Mouse (Mus musculus): ENCODE data around the gene Necap2. TPM values are rescaled to one million over a fixed set of nuclear protein-coding genes. Genes with fewer than 3 reads are reported as not detected.

Gene Necap2
- polyA plus RNA-seq (2012; rRNA removed): 65.9 and 77.0 TPM in 2 replicates

DNA sequence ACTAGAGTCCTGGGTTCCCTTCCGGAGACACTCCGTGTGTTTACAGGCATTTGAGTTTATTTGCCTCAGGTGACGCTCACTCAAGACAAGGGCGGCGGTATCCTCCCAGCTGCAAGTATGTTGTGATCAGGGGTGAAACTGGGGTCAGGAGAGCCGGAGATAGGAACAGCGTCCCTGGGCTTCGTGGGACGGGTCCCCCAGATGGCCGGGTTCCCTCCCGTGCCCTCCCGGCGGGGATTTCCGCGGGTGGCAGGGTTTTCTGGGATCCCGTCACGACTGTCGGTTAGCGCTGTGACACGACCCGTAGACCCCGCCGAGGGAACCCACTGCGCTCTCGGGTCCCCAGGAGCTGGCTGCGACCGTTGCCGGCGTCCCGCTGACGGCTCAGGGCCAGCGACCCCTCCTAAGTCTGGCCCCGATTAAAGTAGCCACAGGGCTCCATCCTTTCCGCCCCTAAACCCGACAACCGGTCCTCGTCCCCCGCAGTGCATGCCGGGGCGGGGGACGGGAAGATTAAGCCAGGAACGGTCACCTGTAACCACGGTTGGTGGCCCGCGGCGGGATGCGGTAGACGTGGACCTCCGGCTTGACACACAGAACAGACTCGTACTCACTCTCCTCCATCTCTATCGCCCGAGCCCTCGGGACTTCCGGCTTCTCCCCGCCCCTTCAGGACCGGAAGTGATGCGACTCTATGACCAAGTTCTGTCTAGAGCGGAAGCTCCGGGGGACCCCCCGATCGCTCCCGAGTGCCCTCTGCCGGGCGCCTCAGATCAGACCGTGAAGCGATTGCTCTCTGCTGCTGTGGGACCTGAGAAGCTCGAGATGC is at the start of gene Necap2:
Gene Necap2 (minus strand): TSS at position 677 of the 829 bp plus-strand sequence.
- DNase-seq (ENCODE audit: low spot score): peak; percentile 80

DNA sequence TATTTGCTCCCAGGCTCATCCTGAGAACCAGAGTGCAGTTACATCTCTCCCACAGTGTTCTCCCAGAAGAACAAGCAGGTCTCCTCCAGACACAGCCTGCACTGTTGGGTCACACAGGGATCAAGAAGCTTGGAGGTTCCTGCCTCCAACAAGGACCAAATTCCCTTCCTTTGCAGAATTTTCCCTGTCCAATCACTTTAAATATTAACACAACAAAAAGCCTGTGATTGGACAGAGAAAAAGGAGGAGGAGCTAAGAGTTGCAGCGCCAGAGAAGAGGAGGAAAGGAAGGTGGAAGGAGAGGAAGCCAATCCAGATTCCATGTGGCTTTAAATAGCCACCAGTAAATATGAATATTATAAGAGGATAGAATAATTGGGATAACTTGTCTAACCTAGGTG is 44.9 kb upstream of the Necap2 start:
- no peak for DNase-seq (ENCODE audit: low spot score)

DNA sequence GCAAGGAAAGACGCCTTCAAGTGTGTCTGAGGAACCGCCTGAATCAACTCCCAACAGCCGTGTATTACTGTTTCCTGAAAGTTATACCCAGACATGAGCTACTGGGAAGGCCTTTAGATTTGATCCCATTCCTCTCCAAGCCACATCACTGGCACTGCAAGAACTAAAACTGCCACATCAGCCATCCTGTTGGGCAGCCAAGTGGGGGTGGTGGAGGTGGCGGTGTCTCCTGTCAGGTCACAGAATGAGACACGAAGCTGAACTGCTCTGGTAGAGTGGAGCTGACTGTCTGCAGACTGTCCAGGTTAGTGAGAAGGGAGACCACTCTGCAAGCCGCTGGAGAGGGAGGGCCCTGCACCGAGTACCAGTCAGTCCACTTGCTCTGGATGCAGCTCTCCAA is 44.5 kb upstream of the Necap2 start:
- no peak for DNase-seq (ENCODE audit: low spot score)

DNA sequence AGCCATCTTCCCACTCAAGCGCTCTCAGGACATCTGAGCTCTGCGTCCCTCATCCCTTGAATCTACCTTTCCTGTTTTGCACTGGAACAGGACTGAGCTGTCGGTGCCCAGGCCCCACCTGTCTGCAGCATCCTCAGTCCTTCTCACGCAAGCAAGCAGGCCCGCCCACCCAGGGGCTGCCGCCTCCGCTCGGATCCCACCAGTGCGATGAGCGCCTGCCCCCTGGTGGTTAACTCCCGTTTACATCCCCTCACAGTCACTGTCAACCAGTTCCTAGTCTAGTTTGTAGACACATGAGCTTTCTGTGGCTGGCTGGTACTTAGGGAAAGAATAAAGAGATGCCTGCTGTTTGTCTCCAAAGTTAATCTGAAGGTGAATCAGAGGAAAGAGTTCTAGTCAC is 42.5 kb upstream of the Necap2 start:
- no peak for DNase-seq (ENCODE audit: low spot score)

DNA sequence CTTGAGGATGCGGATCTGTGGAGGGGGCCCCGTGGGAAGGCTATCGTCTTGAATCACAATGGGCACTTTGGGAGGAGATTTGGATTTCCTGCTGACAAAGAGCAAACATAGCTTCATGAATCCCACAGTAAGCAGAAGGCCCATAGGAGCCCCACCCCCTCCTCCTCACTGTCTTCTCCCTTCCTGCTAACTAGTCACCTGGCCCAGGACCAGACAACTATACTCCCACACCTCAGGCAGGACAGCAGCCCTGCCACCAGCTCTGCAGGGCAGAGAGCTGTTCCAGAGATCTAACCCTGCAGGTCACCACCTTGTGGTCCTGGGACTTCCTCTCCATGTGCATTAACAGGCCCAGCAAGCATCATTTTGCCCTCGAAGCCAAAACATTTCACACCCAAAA is 40.5 kb upstream of the Necap2 start:
- no peak for DNase-seq (ENCODE audit: low spot score)

DNA sequence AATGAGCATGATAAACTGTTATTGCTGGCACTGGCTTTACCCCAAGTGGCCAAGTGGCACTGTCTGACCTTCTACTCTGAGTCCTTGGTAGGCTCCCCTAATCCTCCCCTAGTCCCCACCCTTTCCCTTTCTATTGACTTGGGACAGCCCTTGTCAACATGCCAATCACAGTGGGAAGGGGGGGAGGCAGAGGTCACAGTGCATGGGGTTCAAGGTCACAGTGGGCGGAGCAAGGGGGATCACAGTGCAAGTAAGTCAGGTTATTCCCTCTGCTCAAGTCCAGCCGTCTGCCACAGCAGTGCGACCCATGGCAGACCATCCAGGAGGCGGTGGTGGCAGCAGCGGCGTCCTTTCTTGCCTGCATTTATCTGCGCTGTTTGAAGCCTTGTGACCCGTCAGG is 37.2 kb upstream of the Necap2 start:
- DNase-seq (ENCODE audit: low spot score): no peak

DNA sequence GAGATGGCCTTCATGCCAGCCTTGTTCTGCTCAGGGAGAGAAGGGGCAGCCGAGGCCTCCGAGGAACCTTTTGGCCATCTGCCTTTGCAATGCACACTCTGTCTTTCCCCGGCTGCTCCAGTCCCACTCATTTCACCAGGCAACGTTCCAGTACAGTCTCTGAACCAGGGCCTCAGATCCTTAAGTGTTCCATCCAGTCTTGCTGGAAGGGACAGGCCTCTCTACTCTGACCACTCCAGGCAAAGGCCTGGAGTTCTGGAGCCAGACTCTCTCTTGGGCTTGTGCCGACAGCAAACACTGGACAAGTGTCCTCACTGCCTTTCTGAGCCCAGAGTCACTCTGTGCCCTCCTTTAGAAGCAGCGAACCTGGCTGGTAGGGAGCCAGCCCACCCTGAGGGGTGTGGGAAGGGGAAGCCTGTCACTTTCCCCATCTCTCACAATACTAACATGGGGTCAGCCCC is 36.4 kb upstream of the Necap2 start:
- no peak for DNase-seq (ENCODE audit: low spot score)

DNA sequence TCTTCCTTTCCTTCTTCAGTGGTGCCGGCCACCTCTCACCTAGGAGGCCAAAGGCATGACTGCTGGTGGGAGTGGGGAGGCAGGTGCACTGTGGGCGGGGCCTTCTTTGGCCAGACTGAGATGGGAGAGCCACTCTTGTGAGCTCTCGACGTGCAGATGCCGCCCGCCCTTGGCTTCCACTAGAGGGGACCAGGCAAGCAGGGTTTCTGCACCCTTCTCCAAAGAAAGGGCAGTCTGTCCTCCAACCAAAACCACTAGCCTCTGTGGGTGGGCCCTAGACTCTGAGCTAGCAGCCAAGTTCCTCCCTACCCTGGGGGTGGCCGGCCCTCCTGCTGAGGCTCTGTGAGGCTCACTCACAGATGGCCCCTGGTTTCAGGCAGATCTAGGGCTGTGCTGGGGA is 35.7 kb upstream of the Necap2 start:
- no peak for DNase-seq (ENCODE audit: low spot score)

DNA sequence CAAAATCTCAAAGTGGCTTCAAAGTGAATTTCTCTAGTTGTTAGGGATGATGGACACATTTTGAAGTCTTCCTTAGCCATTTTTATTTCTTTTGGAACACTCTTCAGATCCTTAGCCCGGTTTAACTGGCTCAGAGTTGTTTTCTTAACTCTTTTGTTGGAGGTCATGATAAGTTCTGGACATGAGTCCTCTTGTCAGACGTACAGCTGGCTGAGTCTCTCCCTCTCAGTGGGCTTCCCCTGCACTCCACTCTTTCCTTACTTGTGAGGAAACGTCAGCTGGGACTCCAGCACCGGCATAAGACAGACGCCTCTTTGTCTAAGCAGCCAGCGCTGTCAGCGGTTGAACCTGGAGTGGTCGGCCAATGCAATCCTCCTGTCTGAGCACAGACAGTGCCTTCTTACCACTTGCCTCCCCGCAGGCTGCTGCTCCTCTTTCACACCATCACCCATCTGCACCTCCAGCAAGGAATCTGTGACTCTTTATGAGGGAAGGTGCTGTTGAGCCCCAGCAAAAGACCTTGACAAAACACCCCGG is 30.1 kb upstream of the Necap2 start:
- no peak for DNase-seq (ENCODE audit: low spot score)

DNA sequence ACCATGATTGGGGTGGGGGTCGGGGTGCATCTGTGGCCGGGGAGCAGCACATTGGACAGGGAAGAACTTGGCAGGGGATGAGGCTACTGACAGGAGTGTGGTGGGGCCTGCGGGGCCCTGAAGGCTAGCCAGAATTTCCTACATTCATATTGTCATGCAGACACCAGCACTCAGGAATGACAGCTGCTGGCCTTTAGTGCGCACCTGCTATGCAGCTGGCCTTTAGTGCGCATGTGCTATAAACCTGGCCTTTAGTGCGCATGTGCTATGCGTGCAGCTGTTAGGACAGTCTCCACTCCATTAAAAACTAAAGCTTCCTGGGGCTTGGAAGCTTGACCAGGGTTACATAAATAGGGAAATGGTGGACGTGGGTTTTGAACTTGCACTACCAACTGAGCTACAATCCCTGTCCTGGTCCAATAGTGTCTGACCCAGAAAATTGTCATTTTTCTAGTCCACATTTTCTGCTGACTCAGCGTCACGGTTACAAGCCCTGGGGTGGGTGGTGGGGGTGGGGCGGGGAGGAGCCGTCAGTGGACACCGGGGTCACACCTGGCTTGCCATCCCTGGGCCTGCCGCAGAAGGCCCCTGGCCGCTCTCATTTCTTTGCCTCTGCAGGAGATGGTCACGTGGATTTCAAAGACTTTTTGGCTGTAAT is 28.5 kb upstream of the Necap2 start:
- no peak for DNase-seq (ENCODE audit: low spot score)

DNA sequence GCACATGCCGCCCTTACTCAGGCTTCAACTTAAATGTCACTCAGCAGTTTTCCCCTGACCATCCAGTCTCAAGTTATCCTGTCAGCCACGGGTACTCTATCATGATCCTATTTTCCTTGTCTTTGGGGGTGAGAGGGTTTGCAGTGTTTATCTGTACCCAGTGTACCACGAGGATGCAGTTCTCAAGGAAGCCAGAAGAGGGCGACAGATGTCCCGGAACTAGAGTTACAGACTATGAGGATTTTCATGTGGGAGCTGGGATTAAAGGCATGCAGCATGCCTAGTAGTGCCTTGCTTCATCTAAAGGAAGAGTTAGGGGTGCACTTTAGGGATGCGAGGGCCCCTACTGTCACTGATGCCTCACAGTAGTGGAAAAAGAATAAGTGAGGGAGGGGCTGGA is 23.7 kb upstream of the Necap2 start:
- DNase-seq (ENCODE audit: low spot score): no peak

DNA sequence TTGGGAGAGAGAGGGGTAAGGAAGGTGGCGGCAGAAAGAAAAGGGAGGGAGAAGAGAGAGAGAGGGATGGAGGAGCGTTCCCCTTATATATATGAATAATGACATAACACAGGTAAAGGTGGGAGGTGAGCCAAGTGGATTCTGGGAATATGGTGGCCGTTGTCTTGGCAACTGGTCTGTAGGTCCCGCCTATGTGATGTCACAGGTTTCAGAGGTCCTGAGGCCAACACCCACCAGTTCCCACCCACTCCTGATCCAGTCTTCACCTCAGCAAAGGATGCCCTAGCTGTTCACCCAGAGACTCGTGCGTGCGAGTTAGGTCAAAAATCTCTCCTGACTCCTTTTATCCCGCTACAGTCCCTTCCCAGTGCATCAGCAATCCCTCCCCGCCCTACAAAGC is 23.1 kb upstream of the Necap2 start:
- DNase-seq (ENCODE audit: low spot score): no peak

DNA sequence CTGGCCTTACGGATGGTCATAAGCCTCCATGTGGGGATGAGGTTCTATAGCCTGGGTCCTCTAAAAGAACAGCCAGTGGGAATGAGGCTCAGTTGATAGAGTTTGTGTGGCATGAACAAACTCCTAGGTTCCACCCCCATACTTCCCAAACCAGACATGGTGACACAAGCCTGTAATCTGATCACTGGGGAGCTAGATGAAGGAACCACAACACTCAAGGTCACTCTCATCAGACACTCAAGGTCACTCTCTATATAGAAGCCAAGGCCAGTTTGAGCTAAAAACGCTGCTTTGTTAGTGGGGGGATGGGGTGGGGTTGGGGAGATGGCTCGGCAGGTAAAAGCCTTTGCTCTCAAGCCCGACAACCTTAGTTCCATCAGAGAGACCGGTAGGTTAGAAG is 21.8 kb upstream of the Necap2 start:
- DNase-seq (ENCODE audit: low spot score): no peak

DNA sequence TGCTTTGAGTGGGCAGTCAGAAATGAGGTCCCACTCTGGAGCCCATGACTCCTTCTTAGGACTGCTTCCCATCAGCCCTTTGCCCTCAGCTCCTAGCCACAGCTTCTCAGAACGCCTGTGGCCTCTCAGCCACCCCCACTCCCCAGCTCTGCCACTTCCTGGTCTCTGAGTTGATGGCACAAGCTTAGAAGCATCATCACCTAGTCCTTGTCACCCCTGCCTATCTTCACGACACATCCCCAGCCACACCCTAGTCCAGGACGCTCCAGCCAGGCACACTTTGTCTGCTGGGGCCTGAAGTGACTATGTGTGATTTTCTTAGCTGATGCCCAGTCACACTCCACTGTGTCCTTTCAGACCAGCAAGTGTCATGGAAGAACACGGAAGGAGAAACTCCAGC is 20.8 kb upstream of the Necap2 start:
- DNase-seq (ENCODE audit: low spot score): no peak

DNA sequence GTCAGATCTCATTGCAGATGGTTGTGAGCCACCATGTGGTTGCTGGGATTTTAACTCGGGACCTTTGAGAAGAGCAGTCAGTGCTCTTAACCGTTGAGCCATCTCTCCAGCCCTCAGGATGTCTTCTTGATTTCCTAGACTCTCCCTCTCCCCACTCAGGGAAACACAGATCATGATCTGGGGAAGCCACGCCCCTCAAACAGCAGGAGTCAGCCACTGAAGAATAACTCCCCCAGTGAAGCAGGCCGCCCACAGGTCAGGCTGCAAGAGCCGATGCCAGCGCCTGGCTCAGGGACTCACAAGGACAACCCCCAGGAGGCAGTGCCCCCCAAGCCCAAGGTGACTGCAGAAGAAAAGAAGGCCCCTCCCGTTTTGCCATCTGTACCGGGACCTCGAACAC is 18.6 kb upstream of the Necap2 start:
- no peak for DNase-seq (ENCODE audit: low spot score)

DNA sequence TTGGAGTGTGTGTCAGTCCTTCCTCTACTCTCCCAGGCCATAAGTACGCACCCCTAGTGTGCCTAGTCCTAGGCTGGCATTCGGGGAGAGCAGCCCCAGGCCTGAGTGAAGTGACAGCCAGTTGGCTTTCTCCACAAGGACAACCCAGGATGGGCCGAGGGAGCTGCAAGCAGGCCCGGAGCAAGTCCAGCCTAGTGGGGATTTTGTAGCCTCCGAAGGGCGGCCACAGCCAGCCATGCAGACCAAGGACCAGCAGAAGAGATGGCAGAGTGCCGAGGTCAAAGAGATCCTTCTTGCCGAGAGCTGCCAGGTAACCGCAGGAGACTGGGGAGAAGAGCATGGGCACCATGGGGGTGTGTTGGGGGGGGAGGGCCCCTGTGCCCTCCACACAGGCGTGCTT is 16.9 kb upstream of the Necap2 start:
- no peak for DNase-seq (ENCODE audit: low spot score)

DNA sequence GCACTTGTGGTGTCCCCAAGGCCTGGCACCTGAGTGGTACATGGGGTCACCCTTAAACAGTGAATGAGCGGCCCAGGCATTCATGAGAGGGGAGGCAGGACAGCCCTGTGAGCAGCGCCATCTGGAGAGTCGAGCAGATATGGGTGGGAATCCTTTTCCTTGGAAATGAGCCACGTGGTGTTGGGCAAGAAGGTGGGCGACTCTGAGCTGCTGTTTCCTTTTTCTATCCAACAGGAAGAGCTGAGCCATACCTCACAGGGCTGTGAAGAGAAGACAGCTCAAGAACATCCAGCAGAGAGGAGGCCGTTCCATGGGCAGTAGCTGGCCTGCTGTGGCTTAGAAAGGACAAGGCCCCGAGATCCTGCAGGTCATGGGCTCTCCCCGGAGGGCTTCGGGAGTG is 10.6 kb upstream of the Necap2 start:
- no peak for DNase-seq (ENCODE audit: low spot score)

DNA sequence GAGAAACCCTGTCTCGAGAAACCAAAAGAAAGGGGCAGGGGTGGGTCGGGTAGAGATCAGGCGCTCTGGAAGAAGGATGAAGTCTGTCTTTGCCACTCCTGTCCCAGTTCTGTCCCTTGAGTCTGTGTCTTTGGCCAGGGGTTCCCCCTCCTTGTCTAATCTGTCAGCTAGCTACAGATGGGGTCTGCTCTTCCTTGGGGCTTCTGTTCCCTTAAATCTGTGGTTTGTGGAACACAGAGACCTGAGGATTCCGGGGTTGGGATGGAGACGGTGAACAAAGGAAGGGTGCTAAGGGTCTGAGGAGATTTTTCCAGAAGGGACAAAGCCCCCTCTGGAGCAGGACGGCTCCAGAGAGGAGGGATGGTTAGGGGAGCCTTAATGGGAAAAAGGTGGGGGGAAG is 9.9 kb upstream of the Necap2 start, which contains the start of gene Spata21:
Gene Spata21 (plus strand): TSS at position 301 of the 400 bp plus-strand sequence.
- no peak for DNase-seq (ENCODE audit: low spot score)

DNA sequence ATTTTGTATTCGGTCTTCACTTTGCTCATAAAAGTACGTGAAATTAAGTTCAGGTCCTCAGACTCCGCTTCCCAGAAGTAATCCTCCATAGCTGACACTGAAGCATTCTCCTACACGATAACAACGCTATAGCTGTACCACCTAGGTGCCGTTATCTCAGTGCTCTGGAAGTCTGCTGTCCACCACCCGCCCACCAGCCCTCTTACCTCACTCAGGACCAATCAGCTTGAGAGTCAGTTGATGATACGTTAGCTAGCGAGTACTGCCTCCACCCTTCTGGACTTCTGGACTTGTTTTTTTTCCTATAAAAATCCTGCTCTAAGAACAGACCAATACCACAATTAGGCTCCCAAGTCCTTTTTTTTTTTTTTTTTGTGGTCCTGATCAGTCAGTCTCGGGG is 8.7 kb upstream of the Necap2 start:
- DNase-seq (ENCODE audit: low spot score): no peak

DNA sequence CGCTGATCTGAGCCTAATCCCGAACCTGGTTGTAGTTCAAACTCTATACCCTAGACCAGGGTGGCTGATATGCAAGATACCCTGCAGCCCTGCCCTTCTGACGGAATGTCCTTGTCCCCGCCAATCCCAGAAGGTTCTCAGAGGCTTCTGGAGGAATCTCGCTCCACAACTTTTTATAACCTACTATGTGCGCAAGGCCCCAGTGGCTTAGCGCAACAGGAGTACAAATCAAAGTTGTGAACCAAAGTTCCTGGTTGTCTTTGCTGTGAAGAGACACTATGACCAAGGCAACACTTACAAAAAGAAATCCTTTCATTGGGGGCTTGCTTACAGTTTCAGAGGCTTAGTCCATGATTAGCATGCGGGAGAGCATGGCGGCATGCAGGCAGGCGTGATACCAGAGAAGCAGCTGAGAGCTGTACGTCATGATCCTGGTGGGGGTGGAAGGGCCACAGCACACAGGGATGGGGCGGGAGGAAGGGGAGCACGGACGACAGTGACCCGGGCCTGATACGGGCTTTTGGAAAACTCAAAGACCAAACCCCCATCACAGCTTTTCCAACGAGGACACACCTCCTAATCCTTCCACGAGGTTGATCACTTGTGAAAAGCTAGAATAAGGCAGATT is 467 bp upstream of the Necap2 start:
- no peak for DNase-seq (ENCODE audit: low spot score)

DNA sequence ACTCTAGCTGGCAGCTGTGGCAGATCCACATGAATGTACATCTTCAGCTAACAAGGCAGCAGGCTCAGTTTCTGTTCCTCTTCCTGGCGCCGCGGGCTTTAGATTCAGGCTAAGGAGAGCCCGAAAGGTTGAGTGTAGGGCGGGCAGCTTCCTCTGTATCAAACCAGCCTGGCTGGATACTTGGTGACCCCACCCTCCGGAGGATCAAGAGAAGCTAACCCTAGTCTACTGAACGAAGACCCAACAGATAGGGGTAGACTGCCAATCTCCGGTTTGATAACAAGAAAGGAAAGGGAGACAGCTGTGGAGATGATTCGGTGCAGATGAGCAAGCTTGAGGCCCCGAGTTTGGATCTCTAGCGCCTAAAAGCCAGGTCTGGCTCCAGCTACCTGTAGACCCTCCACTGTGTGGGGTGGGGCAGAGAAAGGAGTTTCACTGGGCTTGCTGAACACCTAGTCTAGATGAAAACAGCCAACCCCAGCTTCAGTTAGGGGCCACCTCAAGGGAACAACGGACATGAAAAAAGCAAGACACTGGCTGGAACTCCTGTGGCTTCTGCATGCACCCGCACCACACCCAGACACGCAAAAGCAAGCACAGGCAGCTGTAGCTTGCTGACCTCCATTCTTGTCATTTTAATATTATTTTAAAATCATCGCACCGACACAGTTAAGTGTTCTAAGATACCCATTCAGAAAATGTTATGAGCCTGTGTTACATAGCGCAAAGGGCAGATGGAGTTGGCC is 1.2 kb downstream of the Necap2 start:
- no peak for DNase-seq (ENCODE audit: low spot score)

DNA sequence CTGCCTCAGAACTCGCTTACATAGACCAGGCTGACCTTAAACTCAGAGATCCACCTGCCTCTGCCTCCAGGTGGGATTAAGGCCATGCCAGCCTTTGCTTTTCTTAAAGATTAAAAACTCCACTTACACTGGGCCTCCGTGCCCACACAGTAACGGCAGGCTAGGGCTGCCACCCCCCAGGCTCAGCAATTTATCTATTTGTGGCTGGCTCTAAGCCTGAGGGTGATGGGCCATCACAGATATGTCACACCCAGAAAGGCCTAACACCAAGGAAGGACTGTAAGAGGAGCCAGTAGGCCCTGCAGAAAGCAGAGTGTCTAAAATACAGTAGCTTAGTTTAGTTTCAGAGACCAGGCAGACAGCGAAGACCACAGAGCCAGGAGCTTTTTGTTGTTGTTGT is 4.0 kb downstream of the Necap2 start:
- DNase-seq (ENCODE audit: low spot score): no peak

Measured in urinary bladder, adult 2 months (tissue).